Mouse (Mus musculus) testis, adult 2 months (tissue): ENCODE data around the gene Ckm. TPM values are rescaled to one million over a fixed set of nuclear protein-coding genes. Genes with fewer than 3 reads are reported as not detected.

Experiments
- H3K27ac ChIP-seq: fragments of 200-500 bp; 2 replicates; pipeline ENCODE4 v1.5.1; 2012; ENCODE audit warnings: low read depth, low read length; ENCODE audit not compliant: control insufficient read depth, insufficient read depth
- H3K27me3 ChIP-seq: fragments of 200-500 bp; 2 replicates; pipeline ENCODE4 v1.6.1; 2012; ENCODE audit warnings: mild to moderate bottlenecking, low read length, moderate library complexity; ENCODE audit not compliant: control insufficient read depth, insufficient read depth
- H3K36me3 ChIP-seq: fragments of 200-500 bp; 2 replicates; pipeline ENCODE4 v1.6.1; 2012; ENCODE audit warnings: mild to moderate bottlenecking, low read length; ENCODE audit not compliant: control insufficient read depth, insufficient read depth
- H3K4me1 ChIP-seq: fragments of 200-500 bp; 2 replicates; pipeline ENCODE4 v1.6.1; 2012; ENCODE audit warnings: low read length; ENCODE audit not compliant: control insufficient read depth, insufficient read depth
- H3K4me3 ChIP-seq: fragments of 200-500 bp; 2 replicates; pipeline ENCODE4 v1.5.1; 2012; ENCODE audit warnings: low read depth, mild to moderate bottlenecking, low read length, moderate library complexity, mixed read lengths; ENCODE audit not compliant: control insufficient read depth
- CTCF ChIP-seq: fragments of 200-500 bp; IDR thresholded peaks from 2 replicates; pipeline ENCODE4 v1.5.1; 2012; ENCODE audit warnings: low read depth, mild to moderate bottlenecking, inconsistent platforms, low read length, moderate library complexity; ENCODE audit not compliant: control insufficient read depth, insufficient read depth, insufficient replicate concordance
- POLR2A ChIP-seq: fragments of 200-500 bp; IDR thresholded peaks from 2 replicates; pipeline ENCODE4 v1.6.1; 2012; ENCODE audit warnings: low read depth, mild to moderate bottlenecking, inconsistent platforms, low read length, moderate library complexity; ENCODE audit not compliant: control insufficient read depth
- polyA plus RNA-seq: library from polyadenylated mRNA; depleted of rRNA; stranded (reverse); fragments of >200 nt; gene quantifications from 2 replicates; pipeline ENCODE4 v1.2.3, GENCODE M21; 2012

Gene Ckm
- polyA plus RNA-seq, 1 experiment = 2.4 TPM

GRCm38 (mm10) chr7:19360944-19361343 lies 43.6 kb upstream of the Ckm start:
- Histone ChIP-seq H3K27ac (no peak overlapping the region), H3K36me3 (no peaks in the 10 kb centered on the region; the same call in 1 of the 2 replicates), H3K4me3 (peak overlapping the region; percentile 89), H3K4me1 (peaks cover 54% of the 10 kb centered on the region), H3K27me3 (no peaks in the 10 kb centered on the region)
- TF ChIP-seq CTCF (no peak), POLR2A (no peak)

GRCm38 (mm10) chr7:19361720-19362119 lies 42.9 kb upstream of the Ckm start:
- no peak overlapping the region for H3K27ac ChIP-seq
- H3K4me3 ChIP-seq = peak overlapping the region; percentile 89
- H3K27me3 ChIP-seq = no peaks in the 10 kb centered on the region
- peaks cover 54% of the 10 kb centered on the region for H3K4me1 ChIP-seq
- H3K36me3 ChIP-seq = no peaks in the 10 kb centered on the region
- TF ChIP-seq POLR2A = no peak
- TF ChIP-seq CTCF = peak; percentile 87

GRCm38 (mm10) chr7:19362276-19362675 lies 42.3 kb upstream of the Ckm start:
- no peak overlapping the region for H3K27ac ChIP-seq
- no peak overlapping the region for H3K4me3 ChIP-seq
- no peaks in the 10 kb centered on the region for H3K36me3 ChIP-seq
- H3K4me1 ChIP-seq = peaks cover 58% of the 10 kb centered on the region
- H3K27me3 ChIP-seq = no peaks in the 10 kb centered on the region
- TF ChIP-seq CTCF = no peak
- TF ChIP-seq POLR2A = no peak

- Histone ChIP-seq H3K27ac (no peak overlapping the region), H3K4me3 (no peak overlapping the region), H3K27me3 (no peaks in the 10 kb centered on the region)
Measured at GRCm38 (mm10) chr7:19363881-19364280, 40.7 kb upstream of the Ckm start.

GRCm38 (mm10) chr7:19365376-19365775 lies 39.2 kb upstream of the Ckm start:
- TF ChIP-seq CTCF (no peak), POLR2A (no peak)
- Histone ChIP-seq H3K4me1 (peaks cover 62% of the 10 kb centered on the region), H3K36me3 (no peaks in the 10 kb centered on the region), H3K4me3 (no peak overlapping the region), H3K27me3 (no peaks in the 10 kb centered on the region), H3K27ac (no peak overlapping the region)

More at GRCm38 (mm10) chr7:19363881-19364280, 40.7 kb upstream of the Ckm start:
- H3K36me3 ChIP-seq = no peaks in the 10 kb centered on the region
- TF ChIP-seq POLR2A (no peak), CTCF (peak; percentile 90)
- H3K4me1 ChIP-seq = peaks cover 62% of the 10 kb centered on the region

GRCm38 (mm10) chr7:19368380-19368779 lies 36.2 kb upstream of the Ckm start:
- Histone ChIP-seq H3K4me3 (peak overlapping the region; percentile 88), H3K27ac (peak overlapping the region; percentile 91), H3K36me3 (no peaks in the 10 kb centered on the region; the same call in 1 of the 2 replicates), H3K27me3 (no peaks in the 10 kb centered on the region), H3K4me1 (peaks cover 42% of the 10 kb centered on the region)
- TF ChIP-seq CTCF (peak; percentile 13; the same call in 1 of the 2 replicates), POLR2A (peak; percentile 76)

- no peaks in the 10 kb centered on the region for H3K27me3 ChIP-seq
- peak overlapping the region; percentile 71 for H3K4me3 ChIP-seq
- no peaks in the 10 kb centered on the region; the same call in 1 of the 2 replicates for H3K36me3 ChIP-seq
- H3K4me1 ChIP-seq = peaks cover 30% of the 10 kb centered on the region
- TF ChIP-seq POLR2A (no peak), CTCF (peak; percentile 72; the same call in 1 of the 2 replicates)
- H3K27ac ChIP-seq = 0 out of 2 replicates have a peak overlapping the region, but pooled peaks have one; percentile 5
Measured at GRCm38 (mm10) chr7:19369823-19370425, 34.7 kb upstream of the Ckm start.
